Mouse (Mus musculus): Measurements from ENCODE around the gene Dlg5.
A peak's percentile ranks its signal among the peaks of the same experiment; 100 is the strongest.

The Dlg5 gene

DNA sequence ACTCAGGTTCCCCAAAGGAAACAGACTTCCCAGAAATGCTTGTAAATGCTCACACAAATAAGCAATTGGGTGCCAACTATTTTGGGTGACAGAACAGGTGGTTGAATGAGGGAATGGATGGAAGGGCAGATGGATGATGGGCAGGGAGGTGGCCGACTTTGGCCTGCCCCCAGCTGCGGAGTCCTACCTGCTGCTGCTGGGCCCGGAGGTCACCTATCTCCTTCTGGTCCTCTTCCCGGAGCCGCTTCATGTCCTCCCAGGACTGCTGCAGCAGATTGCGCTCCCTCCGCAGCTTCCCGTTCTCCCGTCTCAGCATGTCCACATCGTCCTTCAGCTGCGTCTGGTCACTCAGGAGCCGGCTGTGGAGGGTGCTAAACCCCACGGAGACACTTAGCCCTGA, 55.6 kb downstream of the Dlg5 start:
- DNase-seq (ENCODE audit: low read depth, low spot score), result no peak

DNA sequence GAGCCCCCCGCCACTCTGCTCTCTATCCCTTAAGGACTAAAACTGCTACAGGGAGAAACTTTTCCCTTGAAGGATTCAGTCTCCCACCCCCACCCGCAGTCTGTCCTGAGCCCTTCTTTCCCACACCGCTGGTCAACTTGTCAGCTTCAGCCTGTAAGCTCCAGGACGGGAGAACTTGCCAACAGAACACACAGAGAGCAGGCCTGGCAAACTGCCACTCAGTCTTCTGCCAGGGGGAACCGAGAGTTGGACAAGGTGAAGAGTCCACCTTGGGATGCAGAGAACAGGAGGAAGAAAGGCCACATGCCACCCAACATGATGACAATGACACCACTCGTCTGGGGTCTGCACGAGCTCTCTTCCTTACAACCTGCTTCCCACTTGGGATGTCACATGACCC, 56.1 kb downstream of the Dlg5 start:
- no peak for DNase-seq (ENCODE audit: low read depth, low spot score)

- no peak for DNase-seq (ENCODE audit: low read depth, low spot score)
Measured at GRCm38 (mm10) chr14:24185514-24185913, 60.2 kb downstream of the Dlg5 start.

- DNase-seq (ENCODE audit: low read depth, low spot score), result peak; percentile 6
Measured at GRCm38 (mm10) chr14:24182955-24183354, 62.8 kb downstream of the Dlg5 start.

DNA sequence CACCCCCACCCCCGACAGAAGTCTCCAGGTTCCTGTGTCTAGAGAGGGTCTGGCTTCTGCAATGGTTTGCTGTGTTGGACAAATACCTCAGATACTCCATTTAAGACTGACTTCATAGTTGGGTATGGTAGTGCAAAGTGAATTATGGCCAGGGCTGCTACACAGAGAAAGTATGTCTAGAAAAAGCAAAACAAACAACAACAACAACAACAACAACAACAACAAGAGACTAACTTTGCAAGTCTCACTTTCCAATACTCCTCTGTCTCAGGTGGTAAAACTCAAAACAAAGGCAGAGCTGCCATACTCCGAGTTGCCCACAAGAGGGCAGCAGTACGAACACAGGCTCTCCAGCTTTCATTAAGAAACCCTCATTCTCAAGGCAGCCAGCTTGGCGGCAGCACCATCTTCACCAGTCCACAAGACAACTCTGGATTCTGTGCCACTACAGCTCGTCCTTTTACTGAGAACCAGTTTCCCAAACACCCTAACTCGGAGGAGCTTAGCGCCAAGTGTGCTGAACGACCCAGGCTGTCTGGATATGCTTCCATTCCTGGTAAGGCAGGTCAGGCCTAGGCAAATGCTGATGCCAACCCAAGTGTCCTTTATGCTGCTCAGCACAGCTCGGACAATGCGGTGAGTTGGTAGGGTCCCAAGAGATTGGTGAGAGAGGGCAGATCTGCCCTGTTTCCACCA, 63.8 kb downstream of the Dlg5 start:
- peak; percentile 82 for DNase-seq (ENCODE audit: low read depth, low spot score)

DNA sequence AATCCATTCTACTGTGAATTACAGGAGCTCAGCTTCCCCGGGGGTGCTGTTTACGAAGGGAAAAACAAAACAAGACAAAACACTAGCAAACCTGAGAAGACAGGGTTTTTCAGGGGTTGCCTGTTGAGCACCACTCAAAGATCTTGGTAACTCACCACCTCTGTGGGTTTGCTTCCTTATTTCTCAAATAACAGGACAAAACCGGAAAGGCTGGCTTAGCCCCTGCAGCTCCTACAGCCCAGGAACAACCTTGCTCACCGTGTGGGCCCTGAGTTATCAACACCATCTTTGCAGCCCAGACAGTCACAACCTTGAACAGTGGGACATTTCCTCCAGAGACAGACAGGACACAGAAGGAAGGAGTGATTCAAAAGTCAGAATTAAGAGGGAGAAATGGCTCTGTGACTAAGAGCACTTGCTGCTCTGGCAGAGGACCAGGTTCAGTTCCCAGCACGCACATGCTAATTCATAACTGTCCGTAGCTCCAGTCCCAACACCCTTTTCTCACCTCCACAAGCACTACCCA, 66.2 kb downstream of the Dlg5 start:
- DNase-seq (ENCODE audit: low read depth, low spot score), result no peak

DNA sequence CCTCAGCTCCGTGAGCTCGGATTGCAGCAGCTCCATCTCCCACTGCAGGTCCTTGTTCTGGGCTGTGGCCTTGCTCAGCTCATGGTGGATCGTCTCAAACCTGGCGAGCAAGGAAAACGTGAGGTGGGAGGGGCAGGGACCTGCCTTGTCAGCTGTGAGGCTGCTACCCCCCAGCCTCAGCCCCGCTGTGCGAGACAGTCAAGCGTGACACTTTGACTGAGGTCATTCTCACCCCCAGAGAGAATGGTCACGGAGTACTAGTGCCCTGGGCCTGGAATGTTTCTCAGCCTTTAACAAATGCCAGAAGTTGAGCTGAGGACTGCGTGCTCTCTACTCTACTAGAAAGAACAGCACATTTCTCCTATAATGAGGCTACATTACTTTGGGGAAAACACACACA, 69.1 kb downstream of the Dlg5 start:
- DNase-seq (ENCODE audit: low read depth, low spot score), result no peak

DNA sequence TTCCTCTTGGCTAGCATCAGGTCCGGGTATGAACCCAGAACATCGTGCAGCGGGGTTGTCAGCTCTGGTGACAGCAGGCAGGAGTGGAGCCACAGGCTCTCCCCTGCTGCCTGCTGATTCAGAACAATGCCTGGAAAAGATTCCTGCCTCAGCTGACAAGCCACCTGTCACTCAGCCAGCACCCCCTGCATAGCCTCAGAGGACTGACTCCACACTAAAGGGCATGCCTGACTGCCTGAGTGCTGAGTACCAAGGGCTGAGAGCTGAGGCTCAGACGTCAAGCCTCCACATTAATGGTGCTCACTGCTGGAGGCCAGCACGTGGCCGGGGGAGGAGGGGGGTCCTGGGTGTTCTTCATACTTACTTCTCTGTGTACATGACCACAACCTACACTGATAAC, 72.4 kb downstream of the Dlg5 start:
- no peak for DNase-seq (ENCODE audit: low read depth, low spot score)

GRCm38 (mm10) chr14:24171639-24172311, 73.9 kb downstream of the Dlg5 start:
- no peak for DNase-seq (ENCODE audit: low read depth, low spot score)

DNA sequence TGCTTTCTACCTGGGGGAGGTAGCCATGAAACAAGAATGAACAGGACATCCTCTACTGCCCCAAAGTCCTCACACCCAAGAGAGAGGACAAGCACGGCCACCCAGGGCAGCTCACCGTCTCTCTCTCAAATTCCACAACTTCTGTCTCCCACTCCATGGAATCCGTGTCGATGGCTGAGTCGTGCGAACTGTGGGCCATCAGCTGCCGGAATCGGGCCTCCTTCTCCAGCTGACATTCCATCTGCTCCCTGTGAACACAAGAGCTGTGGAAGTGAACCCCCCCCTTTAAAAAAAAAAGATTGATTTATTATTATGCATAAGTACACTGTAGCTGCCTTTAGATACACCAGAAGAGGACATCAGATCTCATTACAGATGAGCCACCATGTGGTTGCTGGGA, 79.7 kb downstream of the Dlg5 start:
- DNase-seq (ENCODE audit: low read depth, low spot score), result no peak

- DNase-seq (ENCODE audit: low read depth, low spot score), result no peak
Measured at GRCm38 (mm10) chr14:24164721-24165367, 80.9 kb downstream of the Dlg5 start.

DNA sequence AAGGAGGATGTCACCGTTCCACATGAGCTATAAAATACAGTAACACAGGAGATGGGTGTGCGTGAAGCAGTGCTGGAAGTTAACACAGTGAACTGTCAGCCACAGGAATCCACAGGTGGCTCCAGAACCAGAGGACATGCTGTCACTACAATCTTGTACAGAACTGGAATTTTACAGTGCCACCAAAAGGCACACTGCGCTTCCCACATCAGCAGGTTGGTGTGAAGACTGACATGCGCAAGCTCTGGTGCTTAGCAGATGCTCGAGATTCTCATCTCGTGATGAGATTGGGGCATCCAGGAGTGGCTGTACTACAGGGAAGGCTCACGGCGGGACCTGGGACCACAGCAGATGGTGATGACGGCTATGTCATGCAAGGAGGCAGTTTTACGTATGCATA, 82.9 kb downstream of the Dlg5 start:
- DNase-seq (ENCODE audit: low read depth, low spot score), result no peak

GRCm38 (mm10) chr14:24148892-24149291, 96.8 kb downstream of the Dlg5 start:
- DNase-seq (ENCODE audit: low read depth, low spot score), result no peak

- DNase-seq (ENCODE audit: low read depth, low spot score), result no peak
Measured at GRCm38 (mm10) chr14:24144821-24145220, 100.9 kb downstream of the Dlg5 start.

DNA sequence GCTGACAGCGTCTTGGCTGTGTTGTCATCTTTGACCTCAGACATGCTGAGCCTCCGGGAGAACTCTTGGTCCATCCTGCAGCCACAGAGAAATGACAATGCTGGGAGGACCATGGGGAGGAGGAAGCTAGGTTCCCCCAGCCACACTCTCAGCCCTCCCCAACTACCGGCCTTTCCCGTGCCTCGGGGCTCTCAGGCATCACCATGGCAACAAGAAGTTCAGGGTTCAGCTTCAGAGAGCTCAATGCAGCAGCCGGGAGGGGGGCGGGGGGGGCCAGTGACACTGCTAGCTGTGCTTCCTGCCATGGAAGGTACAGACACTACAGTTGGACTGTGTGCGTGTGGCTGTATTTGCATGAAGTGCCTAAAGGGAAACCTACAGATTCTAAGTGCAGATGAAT, 101.3 kb downstream of the Dlg5 start:
- no peak for DNase-seq (ENCODE audit: low read depth, low spot score)

DNA sequence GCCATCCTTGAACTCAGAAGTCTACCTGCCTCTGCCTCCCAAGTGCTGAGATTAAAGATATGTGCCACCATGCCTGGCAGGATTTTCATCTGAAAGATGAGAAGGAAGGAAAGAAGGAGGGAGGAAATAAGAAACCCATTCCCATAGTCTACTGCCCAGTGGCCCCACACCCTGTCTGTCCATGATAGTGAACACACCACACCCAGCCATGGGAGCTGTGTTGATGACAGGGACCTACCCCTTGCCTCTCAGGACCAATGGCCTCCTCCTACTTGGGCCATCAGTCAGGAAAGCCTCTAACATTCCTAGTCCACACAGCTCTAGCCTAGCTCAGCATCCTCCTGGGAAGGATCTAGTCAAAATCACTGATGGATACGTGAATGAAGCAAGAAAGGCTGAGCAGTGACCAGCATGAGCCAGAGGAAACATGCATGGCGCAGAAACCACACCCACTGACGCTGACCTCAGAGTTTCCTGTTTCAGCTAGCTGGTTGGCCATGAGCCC, 102.7 kb downstream of the Dlg5 start:
- no peak for DNase-seq (ENCODE audit: low read depth, low spot score)

- DNase-seq (ENCODE audit: low read depth, low spot score), result no peak
Measured at GRCm38 (mm10) chr14:24141727-24142126, 104.0 kb downstream of the Dlg5 start.

DNA sequence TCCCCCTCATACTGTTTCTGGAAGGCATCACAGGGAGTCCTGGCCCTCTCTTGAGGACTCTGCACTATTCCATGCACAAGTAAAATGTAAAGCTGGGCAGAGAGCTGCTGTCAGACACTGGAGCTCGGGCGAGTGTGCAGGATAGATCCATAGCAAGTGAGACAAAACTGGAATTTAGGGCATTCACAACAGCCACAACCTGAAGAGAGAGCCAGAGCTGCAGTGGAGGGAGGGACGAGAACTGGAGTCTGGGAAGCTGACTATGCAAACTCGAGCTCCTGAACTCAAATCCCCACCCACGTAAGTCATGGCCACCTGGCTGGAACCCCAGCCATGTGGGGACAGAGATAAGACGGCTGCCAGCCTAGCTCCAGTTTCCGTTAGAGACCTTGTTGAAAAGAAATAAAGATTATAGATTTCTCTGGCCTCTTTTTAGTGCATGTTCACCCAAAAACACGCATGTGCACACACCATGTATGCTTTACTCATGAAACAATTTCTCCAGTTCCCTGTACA, 105.4 kb downstream of the Dlg5 start:
- DNase-seq (ENCODE audit: low read depth, low spot score), result no peak

DNA sequence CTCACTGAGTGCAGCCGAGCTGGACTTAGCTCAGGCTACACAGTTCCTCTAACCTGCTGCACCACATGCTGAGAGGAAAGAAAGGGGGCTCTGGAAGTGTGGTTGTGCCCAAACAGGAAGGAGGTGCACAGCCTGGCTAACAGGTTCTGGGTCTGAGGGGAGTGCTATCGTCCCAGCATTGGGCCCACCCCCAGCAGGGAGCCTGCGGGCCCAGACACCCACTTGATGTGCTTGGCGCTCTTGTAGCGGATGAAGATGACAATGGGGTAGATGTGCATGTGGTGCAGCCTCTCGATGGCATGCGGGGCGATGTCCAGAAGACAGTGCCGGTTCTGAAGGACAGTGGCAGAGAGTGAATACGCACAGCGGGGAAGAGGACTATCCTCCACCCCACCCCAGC, 108.8 kb downstream of the Dlg5 start:
- DNase-seq (ENCODE audit: low read depth, low spot score), result no peak

GRCm38 (mm10) chr14:24134623-24135290, 111.0 kb downstream of the Dlg5 start:
- no peak for DNase-seq (ENCODE audit: low read depth, low spot score)

GRCm38 (mm10) chr14:24133801-24134200, 111.9 kb downstream of the Dlg5 start:
- DNase-seq (ENCODE audit: low read depth, low spot score), result no peak

GRCm38 (mm10) chr14:24132092-24132491, 113.6 kb downstream of the Dlg5 start:
- peak; percentile 52 for DNase-seq (ENCODE audit: low read depth, low spot score)

All from 3T3-L1 (cell line).